Mouse (Mus musculus): ENCODE data around the gene Arntl2.

- TF ChIP-seq CTCF (IDR thresholded peaks at IDR 0.05): no peak
- no peak for TF ChIP-seq EP300 (IDR thresholded peaks at IDR 0.05)
These were observed 51.5 kb downstream of the Arntl2 start for GRCm38 (mm10) chr6:146847402-146847801.
